Mouse (Mus musculus): ENCODE results near the gene Megf6. TPM values are rescaled to one million over a fixed set of nuclear protein-coding genes. Genes with fewer than 3 reads are reported as not detected.

The Megf6 gene
- polyA plus RNA-seq, 1 experiment from 2014 or later, result 10.8 TPM

DNA sequence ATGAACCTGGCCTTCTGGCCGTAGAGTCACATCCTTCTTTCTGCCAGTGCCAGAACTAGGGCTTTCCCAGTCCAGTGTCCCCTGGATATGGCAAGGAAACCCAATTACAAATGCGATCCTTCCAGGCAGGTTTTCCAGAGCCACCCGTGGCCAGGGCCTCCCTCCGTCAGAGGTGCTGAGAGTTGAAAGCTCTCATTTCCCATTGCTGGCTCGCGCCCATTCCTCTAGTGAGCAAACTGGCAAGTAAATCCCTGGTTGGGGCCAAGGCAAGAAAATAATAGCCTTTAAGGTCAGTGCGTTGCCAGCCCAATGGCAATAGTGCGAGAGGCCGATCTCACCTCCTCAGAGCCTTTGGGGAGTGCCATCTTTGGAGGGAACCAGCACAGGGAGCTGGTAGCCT, 59.0 kb downstream of the Megf6 start:
- no peak overlapping the region for H3K4me2 ChIP-seq (replicated peaks; ENCODE audit: low read depth)
- no peak overlapping the region for H3K27ac ChIP-seq (replicated peaks)
- no peak overlapping the region for H3K4me3 ChIP-seq (ENCODE audit: low read depth, low read length)
- H3K36me3 ChIP-seq (ENCODE audit: control insufficient read depth, insufficient read depth, low read length), result no peaks in the 10 kb centered on the region
- ATAC-seq (ENCODE audit: low FRiP score, low TSS enrichment) (no peak), DNase-seq (ENCODE audit: low spot score) (no peak)
- WGBS, result 89% methylated on average over 9 of the region's 9 CpGs
- peaks cover under 1% of the 10 kb centered on the region; the same call in 1 of the 2 replicates for H3K4me1 ChIP-seq (replicated peaks; ENCODE audit: control insufficient read depth, insufficient read depth)
- no peaks in the 10 kb centered on the region for H3K27me3 ChIP-seq (ENCODE audit: control insufficient read depth, insufficient read depth, low read length)
- H3K9ac ChIP-seq (ENCODE audit: low read length), result no peak overlapping the region
- no peaks in the 10 kb centered on the region for H3K9me3 ChIP-seq (ENCODE audit: control insufficient read depth, low read length)
- TF ChIP-seq EP300 (optimal IDR thresholded peaks at IDR 0.05) (no peak), CTCF (IDR thresholded peaks at IDR 0.05; ENCODE audit: low read depth) (no peak)

DNA sequence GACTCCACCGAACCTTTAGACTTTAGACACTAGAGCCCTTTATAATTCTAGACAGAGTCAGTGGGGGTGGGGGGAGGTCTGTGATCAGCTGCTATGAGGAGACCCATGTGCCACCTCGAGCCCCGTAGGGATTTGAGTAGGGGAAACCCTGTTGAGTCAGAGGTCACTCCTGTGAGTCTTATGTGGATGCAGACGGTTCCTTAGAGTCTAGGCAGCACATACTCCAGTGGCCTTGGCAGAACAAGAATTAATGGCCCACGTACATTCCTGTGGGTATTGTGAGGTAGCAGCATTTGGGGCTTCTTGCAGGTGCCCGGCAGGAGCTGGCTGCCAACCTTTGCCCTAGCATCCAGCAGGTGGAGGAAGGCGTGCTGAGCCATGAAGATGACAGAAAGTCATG, 60.9 kb downstream of the Megf6 start:
- no peak overlapping the region for H3K9ac ChIP-seq (ENCODE audit: low read length)
- no peak for ATAC-seq (ENCODE audit: low FRiP score, low TSS enrichment)
- no peak for TF ChIP-seq CTCF (IDR thresholded peaks at IDR 0.05; ENCODE audit: low read depth)
- TF ChIP-seq EP300 (optimal IDR thresholded peaks at IDR 0.05), result no peak
- no peaks in the 10 kb centered on the region for H3K36me3 ChIP-seq (ENCODE audit: control insufficient read depth, insufficient read depth, low read length)
- H3K4me1 ChIP-seq (replicated peaks; ENCODE audit: control insufficient read depth, insufficient read depth), result no peaks in the 10 kb centered on the region; the same call in 1 of the 2 replicates
- H3K4me2 ChIP-seq (replicated peaks; ENCODE audit: low read depth), result no peak overlapping the region
- H3K4me3 ChIP-seq (ENCODE audit: low read depth, low read length), result no peak overlapping the region
- no peak overlapping the region for H3K27ac ChIP-seq (replicated peaks)
- H3K9me3 ChIP-seq (ENCODE audit: control insufficient read depth, low read length), result no peaks in the 10 kb centered on the region
- DNase-seq (ENCODE audit: low spot score), result no peak
- no peaks in the 10 kb centered on the region for H3K27me3 ChIP-seq (ENCODE audit: control insufficient read depth, insufficient read depth, low read length)
- WGBS, result 73% methylated on average over 7 of the region's 7 CpGs

DNA sequence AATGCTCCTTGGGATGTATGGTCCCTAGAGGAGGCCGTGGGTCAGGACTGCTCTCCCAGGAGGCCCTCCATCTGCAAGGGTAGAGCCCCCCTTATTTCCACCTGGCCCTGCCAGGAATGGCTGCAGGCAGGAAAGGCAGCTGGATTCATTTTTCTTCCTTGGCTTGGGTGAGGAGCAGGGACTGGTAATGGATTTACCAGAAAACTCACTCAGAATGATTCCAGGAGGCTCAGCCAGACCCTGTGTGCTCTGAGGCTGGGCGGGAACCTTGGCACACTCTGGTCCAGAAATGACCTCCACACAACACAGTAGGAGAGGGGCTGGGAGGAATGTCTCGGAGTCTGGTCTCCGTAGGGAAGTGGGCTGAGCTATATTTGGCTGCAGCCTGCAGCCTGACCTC, 61.8 kb downstream of the Megf6 start:
- Histone ChIP-seq H3K4me2 (replicated peaks; ENCODE audit: low read depth) (no peak overlapping the region), H3K27me3 (ENCODE audit: control insufficient read depth, insufficient read depth, low read length) (no peaks in the 10 kb centered on the region), H3K9me3 (ENCODE audit: control insufficient read depth, low read length) (no peaks in the 10 kb centered on the region), H3K9ac (ENCODE audit: low read length) (no peak overlapping the region), H3K4me1 (replicated peaks; ENCODE audit: control insufficient read depth, insufficient read depth) (no peaks in the 10 kb centered on the region; the same call in 1 of the 2 replicates), H3K4me3 (ENCODE audit: low read depth, low read length) (no peak overlapping the region), H3K36me3 (ENCODE audit: control insufficient read depth, insufficient read depth, low read length) (no peaks in the 10 kb centered on the region), H3K27ac (replicated peaks) (no peak overlapping the region)
- ATAC-seq (ENCODE audit: low FRiP score, low TSS enrichment) (no peak), DNase-seq (ENCODE audit: low spot score) (no peak)
- TF ChIP-seq CTCF (IDR thresholded peaks at IDR 0.05; ENCODE audit: low read depth) (no peak), EP300 (optimal IDR thresholded peaks at IDR 0.05) (no peak)
- WGBS, result 54% methylated on average over 4 of the region's 4 CpGs

DNA sequence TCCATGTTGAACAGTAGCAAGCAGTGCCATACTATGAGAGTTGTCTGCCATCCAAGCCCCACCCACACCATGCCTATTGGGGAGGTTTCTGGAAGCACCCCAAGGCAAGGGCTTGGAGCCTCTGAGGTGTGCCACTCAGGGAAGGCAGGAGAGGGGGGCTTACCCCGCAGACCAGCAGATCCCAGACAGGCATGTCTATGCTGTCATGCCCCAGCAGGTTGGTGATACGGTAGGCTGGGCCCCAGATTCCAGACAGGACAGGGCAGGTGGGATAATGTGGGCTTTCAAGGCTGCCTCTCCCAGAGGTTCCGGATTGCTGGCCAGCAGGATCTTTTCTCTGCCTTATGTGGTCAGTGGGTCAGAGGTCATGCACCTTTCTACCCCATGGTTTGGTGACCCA, 65.5 kb downstream of the Megf6 start:
- Histone ChIP-seq H3K9ac (ENCODE audit: low read length) (no peak overlapping the region), H3K4me2 (replicated peaks; ENCODE audit: low read depth) (no peak overlapping the region), H3K27ac (replicated peaks) (peak overlapping the region; percentile 61), H3K27me3 (ENCODE audit: control insufficient read depth, insufficient read depth, low read length) (no peaks in the 10 kb centered on the region), H3K36me3 (ENCODE audit: control insufficient read depth, insufficient read depth, low read length) (no peaks in the 10 kb centered on the region), H3K4me1 (replicated peaks; ENCODE audit: control insufficient read depth, insufficient read depth) (no peaks in the 10 kb centered on the region; the same call in none of the 2 replicates), H3K9me3 (ENCODE audit: control insufficient read depth, low read length) (no peaks in the 10 kb centered on the region), H3K4me3 (ENCODE audit: low read depth, low read length) (no peak overlapping the region)
- 75% methylated on average over 3 of the region's 3 CpGs for WGBS
- DNase-seq (ENCODE audit: low spot score) (no peak), ATAC-seq (ENCODE audit: low FRiP score, low TSS enrichment) (no peak)
- TF ChIP-seq CTCF (IDR thresholded peaks at IDR 0.05; ENCODE audit: low read depth) (no peak), EP300 (optimal IDR thresholded peaks at IDR 0.05) (no peak)

DNA sequence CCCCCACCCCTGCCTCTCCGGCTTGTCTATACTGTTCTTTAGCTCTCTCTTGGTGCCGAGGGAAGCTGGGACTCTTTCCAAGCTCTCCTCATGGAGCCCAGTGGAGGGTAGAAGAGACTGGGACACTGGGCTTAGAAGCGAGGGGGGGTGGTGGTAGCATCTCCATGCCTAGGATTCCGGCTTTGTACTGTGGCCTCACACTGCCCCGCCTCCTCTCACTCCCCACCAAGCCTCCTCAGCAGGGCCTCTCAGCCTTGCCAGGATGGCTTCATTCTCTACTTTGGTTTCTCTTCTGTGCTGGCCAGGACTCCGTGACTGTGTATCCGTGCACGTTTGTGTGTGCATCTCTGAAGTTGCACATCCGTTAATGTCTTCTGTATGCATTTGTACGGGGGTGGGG, 66.4 kb downstream of the Megf6 start:
- DNase-seq (ENCODE audit: low spot score) (no peak), ATAC-seq (ENCODE audit: low FRiP score, low TSS enrichment) (peak; percentile 23; the same call in 1 of the 2 replicates)
- Histone ChIP-seq H3K4me1 (replicated peaks; ENCODE audit: control insufficient read depth, insufficient read depth) (no peaks in the 10 kb centered on the region; the same call in none of the 2 replicates), H3K36me3 (ENCODE audit: control insufficient read depth, insufficient read depth, low read length) (no peaks in the 10 kb centered on the region), H3K9me3 (ENCODE audit: control insufficient read depth, low read length) (no peaks in the 10 kb centered on the region), H3K4me3 (ENCODE audit: low read depth, low read length) (peak overlapping the region; percentile 31), H3K27me3 (ENCODE audit: control insufficient read depth, insufficient read depth, low read length) (no peaks in the 10 kb centered on the region), H3K9ac (ENCODE audit: low read length) (peak overlapping the region; percentile 38; the same call in 1 of the 2 replicates), H3K4me2 (replicated peaks; ENCODE audit: low read depth) (peak overlapping the region; percentile 53), H3K27ac (replicated peaks) (peak overlapping the region; percentile 61)
- 11% methylated on average over 10 of the region's 10 CpGs for WGBS
- TF ChIP-seq EP300 (optimal IDR thresholded peaks at IDR 0.05) (no peak), CTCF (IDR thresholded peaks at IDR 0.05; ENCODE audit: low read depth) (no peak)

DNA sequence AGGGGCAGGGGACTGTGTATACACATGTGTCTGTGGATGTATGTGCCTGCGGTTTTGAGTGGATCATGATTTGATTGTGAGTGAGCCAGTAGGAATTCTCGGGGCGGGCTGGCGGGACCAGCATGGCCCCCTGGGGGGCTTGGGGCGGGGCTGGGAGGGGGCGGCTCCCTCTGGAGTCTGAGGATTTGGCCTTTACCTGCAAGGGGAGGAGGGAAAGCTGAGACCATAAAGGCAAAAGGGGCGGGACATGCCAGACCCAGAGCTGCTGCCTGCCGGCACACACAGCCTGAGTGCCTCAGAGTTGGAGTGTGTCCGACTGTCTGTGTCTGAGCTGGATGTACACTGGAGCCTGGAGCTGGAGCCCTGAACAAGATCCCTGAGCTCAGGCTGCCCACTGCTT, 66.8 kb downstream of the Megf6 start:
- H3K4me2 ChIP-seq (replicated peaks; ENCODE audit: low read depth), result peak overlapping the region; percentile 53
- TF ChIP-seq EP300 (optimal IDR thresholded peaks at IDR 0.05), result no peak
- TF ChIP-seq CTCF (IDR thresholded peaks at IDR 0.05; ENCODE audit: low read depth), result no peak
- no peaks in the 10 kb centered on the region for H3K27me3 ChIP-seq (ENCODE audit: control insufficient read depth, insufficient read depth, low read length)
- H3K36me3 ChIP-seq (ENCODE audit: control insufficient read depth, insufficient read depth, low read length), result no peaks in the 10 kb centered on the region
- H3K9ac ChIP-seq (ENCODE audit: low read length), result peak overlapping the region; percentile 38; the same call in 1 of the 2 replicates
- ATAC-seq (ENCODE audit: low FRiP score, low TSS enrichment) (peak; percentile 58), DNase-seq (ENCODE audit: low spot score) (peak; percentile 38)
- WGBS, result 11% methylated on average over 9 of the region's 9 CpGs
- H3K4me1 ChIP-seq (replicated peaks; ENCODE audit: control insufficient read depth, insufficient read depth), result no peaks in the 10 kb centered on the region; the same call in none of the 2 replicates
- H3K4me3 ChIP-seq (ENCODE audit: low read depth, low read length), result peak overlapping the region; percentile 31
- H3K9me3 ChIP-seq (ENCODE audit: control insufficient read depth, low read length), result no peaks in the 10 kb centered on the region
- H3K27ac ChIP-seq (replicated peaks), result peak overlapping the region; percentile 61
